Mouse (Mus musculus): ENCODE results near the gene Triobp. TPM values are rescaled to one million over a fixed set of nuclear protein-coding genes. Genes with fewer than 3 reads are reported as not detected.

The Triobp gene
- polyA plus RNA-seq, 1 experiment from 2014 or later = 41.1 TPM

- 17% methylated on average over 24 of the region's 24 CpGs for WGBS
- no peak overlapping the region for H3K27ac ChIP-seq (replicated peaks in 1 of 2; ENCODE audit: control insufficient read depth in 1 of 2, insufficient read depth in 1 of 2, low read depth in 2 of 2, low read length in 2 of 2)
- H3K4me3 ChIP-seq (ENCODE audit: control insufficient read depth in 1 of 2, insufficient read depth in 1 of 2, low read depth in 1 of 2, low read length in 2 of 2) = peak overlapping the region; percentile 12 to 20; a peak in 2 of 4 replicates
- H3K9ac ChIP-seq (ENCODE audit: low read length) = peak overlapping the region; percentile 26; the same call in 1 of the 2 replicates
- H3K4me1 ChIP-seq (ENCODE audit: control insufficient read depth in 2 of 2, insufficient read depth in 2 of 2, low read length in 2 of 2) = peaks cover 10 to 28% of the 10 kb centered on the region in 2 experiments
- H3K36me3 ChIP-seq (ENCODE audit: control insufficient read depth, insufficient read depth, low read length) = no peaks in the 10 kb centered on the region
- H3K9me3 ChIP-seq (ENCODE audit: control insufficient read depth, low read length) = no peaks in the 10 kb centered on the region
- H3K4me2 ChIP-seq (ENCODE audit: low read length) = peak overlapping the region; percentile 59
- no peak for ATAC-seq (ENCODE audit: insufficient number of reproducible peaks, insufficient read depth, low FRiP score, low read depth)
- H3K27me3 ChIP-seq (ENCODE audit: control insufficient read depth, insufficient read depth, low read length) = peaks cover 46% of the 10 kb centered on the region
Measured at GRCm38 (mm10) chr15:79040501-79041416, 93.2 kb downstream of the Triobp start.

- Histone ChIP-seq H3K4me1 (ENCODE audit: control insufficient read depth in 2 of 2, insufficient read depth in 2 of 2, low read length in 2 of 2) (peaks cover 10 to 28% of the 10 kb centered on the region in 2 experiments), H3K4me3 (ENCODE audit: control insufficient read depth in 1 of 2, insufficient read depth in 1 of 2, low read depth in 1 of 2, low read length in 2 of 2) (peak within 1 kb of the TSS; percentile 56 to 57), H3K36me3 (ENCODE audit: control insufficient read depth, insufficient read depth, low read length) (no peaks in the 10 kb centered on the region), H3K4me2 (ENCODE audit: low read length) (peak within 1 kb of the TSS; percentile 93), H3K9me3 (ENCODE audit: control insufficient read depth, low read length) (no peaks in the 10 kb centered on the region), H3K27ac (replicated peaks in 1 of 2; ENCODE audit: control insufficient read depth in 1 of 2, insufficient read depth in 1 of 2, low read depth in 2 of 2, low read length in 2 of 2) (no peak within 1 kb of the TSS), H3K9ac (ENCODE audit: low read length) (peak within 1 kb of the TSS; percentile 59), H3K27me3 (ENCODE audit: control insufficient read depth, insufficient read depth, low read length) (peaks cover 46% of the 10 kb centered on the region)
- 73% methylated on average over 6 of the region's 6 CpGs for WGBS
- ATAC-seq (ENCODE audit: insufficient number of reproducible peaks, insufficient read depth, low FRiP score, low read depth) = no peak
Measured at GRCm38 (mm10) chr15:79041585-79041984, 94.1 kb downstream of the Triobp start, which contains the start of gene Galr3. Gene Galr3, plus strand, starts transcription at chr15:79041885.

GRCm38 (mm10) chr15:79042721-79043491 lies 95.4 kb downstream of the Triobp start:
- peak overlapping the region; percentile 59 for H3K9ac ChIP-seq (ENCODE audit: low read length)
- H3K36me3 ChIP-seq (ENCODE audit: control insufficient read depth, insufficient read depth, low read length) = no peaks in the 10 kb centered on the region
- under 1% methylated on average over 95 of the region's 105 CpGs for WGBS
- ATAC-seq (ENCODE audit: insufficient number of reproducible peaks, insufficient read depth, low FRiP score, low read depth) = no peak
- H3K4me3 ChIP-seq (ENCODE audit: control insufficient read depth in 1 of 2, insufficient read depth in 1 of 2, low read depth in 1 of 2, low read length in 2 of 2) = peak overlapping the region; percentile 56 to 57
- no peak overlapping the region for H3K27ac ChIP-seq (replicated peaks in 1 of 2; ENCODE audit: control insufficient read depth in 1 of 2, insufficient read depth in 1 of 2, low read depth in 2 of 2, low read length in 2 of 2)
- peaks cover 46% of the 10 kb centered on the region for H3K27me3 ChIP-seq (ENCODE audit: control insufficient read depth, insufficient read depth, low read length)
- H3K4me1 ChIP-seq (ENCODE audit: control insufficient read depth in 2 of 2, insufficient read depth in 2 of 2, low read length in 2 of 2) = peaks cover 9 to 28% of the 10 kb centered on the region in 2 experiments
- peak overlapping the region; percentile 93 for H3K4me2 ChIP-seq (ENCODE audit: low read length)
- no peaks in the 10 kb centered on the region for H3K9me3 ChIP-seq (ENCODE audit: control insufficient read depth, low read length)

- H3K4me2 ChIP-seq (ENCODE audit: low read length) = no peak overlapping the region
- no peaks in the 10 kb centered on the region for H3K36me3 ChIP-seq (ENCODE audit: control insufficient read depth, insufficient read depth, low read length)
- H3K4me3 ChIP-seq (ENCODE audit: control insufficient read depth in 1 of 2, insufficient read depth in 1 of 2, low read depth in 1 of 2, low read length in 2 of 2) = no peak overlapping the region
- WGBS = 43% methylated on average over 4 of the region's 4 CpGs
- peaks cover 5 to 22% of the 10 kb centered on the region in 2 experiments; a peak in 3 of 4 replicates for H3K4me1 ChIP-seq (ENCODE audit: control insufficient read depth in 2 of 2, insufficient read depth in 2 of 2, low read length in 2 of 2)
- ATAC-seq (ENCODE audit: insufficient number of reproducible peaks, insufficient read depth, low FRiP score, low read depth) = no peak
- no peaks in the 10 kb centered on the region for H3K9me3 ChIP-seq (ENCODE audit: control insufficient read depth, low read length)
- H3K27me3 ChIP-seq (ENCODE audit: control insufficient read depth, insufficient read depth, low read length) = peaks cover 41% of the 10 kb centered on the region
- H3K9ac ChIP-seq (ENCODE audit: low read length) = no peak overlapping the region
- H3K27ac ChIP-seq (replicated peaks in 1 of 2; ENCODE audit: control insufficient read depth in 1 of 2, insufficient read depth in 1 of 2, low read depth in 2 of 2, low read length in 2 of 2) = no peak overlapping the region
Measured at GRCm38 (mm10) chr15:79044837-79045236, 97.3 kb downstream of the Triobp start.

GRCm38 (mm10) chr15:79048186-79048585 lies 100.7 kb downstream of the Triobp start:
- H3K9ac ChIP-seq (ENCODE audit: low read length) = no peak overlapping the region
- H3K36me3 ChIP-seq (ENCODE audit: control insufficient read depth, insufficient read depth, low read length) = peaks cover 7% of the 10 kb centered on the region
- H3K4me1 ChIP-seq (ENCODE audit: control insufficient read depth in 2 of 2, insufficient read depth in 2 of 2, low read length in 2 of 2) = peaks cover 3% of the 10 kb centered on the region in 2 experiments; a peak in 3 of 4 replicates
- H3K4me3 ChIP-seq (ENCODE audit: control insufficient read depth in 1 of 2, insufficient read depth in 1 of 2, low read depth in 1 of 2, low read length in 2 of 2) = no peak overlapping the region
- H3K27me3 ChIP-seq (ENCODE audit: control insufficient read depth, insufficient read depth, low read length) = peaks cover 8% of the 10 kb centered on the region
- no peak for ATAC-seq (ENCODE audit: insufficient number of reproducible peaks, insufficient read depth, low FRiP score, low read depth)
- 69% methylated on average over 4 of the region's 4 CpGs for WGBS
- H3K4me2 ChIP-seq (ENCODE audit: low read length) = no peak overlapping the region
- H3K9me3 ChIP-seq (ENCODE audit: control insufficient read depth, low read length) = no peaks in the 10 kb centered on the region
- H3K27ac ChIP-seq (replicated peaks in 1 of 2; ENCODE audit: control insufficient read depth in 1 of 2, insufficient read depth in 1 of 2, low read depth in 2 of 2, low read length in 2 of 2) = no peak overlapping the region

GRCm38 (mm10) chr15:79050160-79050845 lies 102.8 kb downstream of the Triobp start:
- H3K4me2 ChIP-seq (ENCODE audit: low read length) = no peak overlapping the region
- H3K9me3 ChIP-seq (ENCODE audit: control insufficient read depth, low read length) = no peaks in the 10 kb centered on the region
- no peak for ATAC-seq (ENCODE audit: insufficient number of reproducible peaks, insufficient read depth, low FRiP score, low read depth)
- no peak overlapping the region for H3K9ac ChIP-seq (ENCODE audit: low read length)
- WGBS = 59% methylated on average over 9 of the region's 9 CpGs
- no peaks in the 10 kb centered on the region; the same call in 1 of the 2 replicates for H3K27me3 ChIP-seq (ENCODE audit: control insufficient read depth, insufficient read depth, low read length)
- H3K36me3 ChIP-seq (ENCODE audit: control insufficient read depth, insufficient read depth, low read length) = peaks cover 28% of the 10 kb centered on the region
- H3K4me1 ChIP-seq (ENCODE audit: control insufficient read depth in 2 of 2, insufficient read depth in 2 of 2, low read length in 2 of 2) = peaks cover 0 to 3% of the 10 kb centered on the region in 2 experiments; a peak in 1 of 4 replicates
- H3K4me3 ChIP-seq (ENCODE audit: control insufficient read depth in 1 of 2, insufficient read depth in 1 of 2, low read depth in 1 of 2, low read length in 2 of 2) = no peak overlapping the region
- no peak overlapping the region for H3K27ac ChIP-seq (replicated peaks in 1 of 2; ENCODE audit: control insufficient read depth in 1 of 2, insufficient read depth in 1 of 2, low read depth in 2 of 2, low read length in 2 of 2)

- H3K27me3 ChIP-seq (ENCODE audit: control insufficient read depth, insufficient read depth, low read length) = no peaks in the 10 kb centered on the region
- no peak for ATAC-seq (ENCODE audit: insufficient number of reproducible peaks, insufficient read depth, low FRiP score, low read depth)
- no peak overlapping the region for H3K27ac ChIP-seq (replicated peaks in 1 of 2; ENCODE audit: control insufficient read depth in 1 of 2, insufficient read depth in 1 of 2, low read depth in 2 of 2, low read length in 2 of 2)
- peaks cover 0 to 3% of the 10 kb centered on the region in 2 experiments; a peak in 1 of 4 replicates for H3K4me1 ChIP-seq (ENCODE audit: control insufficient read depth in 2 of 2, insufficient read depth in 2 of 2, low read length in 2 of 2)
- peaks cover 35% of the 10 kb centered on the region for H3K36me3 ChIP-seq (ENCODE audit: control insufficient read depth, insufficient read depth, low read length)
- 77% methylated on average over 2 of the region's 2 CpGs for WGBS
- no peak overlapping the region for H3K4me2 ChIP-seq (ENCODE audit: low read length)
- no peak overlapping the region for H3K9ac ChIP-seq (ENCODE audit: low read length)
- no peaks in the 10 kb centered on the region for H3K9me3 ChIP-seq (ENCODE audit: control insufficient read depth, low read length)
- H3K4me3 ChIP-seq (ENCODE audit: control insufficient read depth in 1 of 2, insufficient read depth in 1 of 2, low read depth in 1 of 2, low read length in 2 of 2) = no peak overlapping the region
Measured at GRCm38 (mm10) chr15:79050964-79051363, 103.4 kb downstream of the Triobp start.

Data from heart, embryonic 14.5 days (tissue).